Mouse (Mus musculus) megakaryocyte, embryonic 14.5 days (primary cell): ENCODE results near the gene Rbm20. TPM values are rescaled to one million over a fixed set of nuclear protein-coding genes. Genes with fewer than 3 reads are reported as not detected.

Experiments used
- H3K27me3 ChIP-seq: replicated peaks from 2 replicates; pipeline ENCODE3; 2012; ENCODE audit warnings: inconsistent platforms
- H3K36me3 ChIP-seq: replicated peaks from 2 replicates; pipeline ENCODE3; 2012; ENCODE audit warnings: low read length, inconsistent platforms, mixed read lengths
- H3K4me1 ChIP-seq: 2 replicates; pipeline ENCODE4 v1.6.1; 2012; ENCODE audit warnings: inconsistent platforms
- H3K4me3 ChIP-seq: replicated peaks from 2 replicates; pipeline ENCODE3; 2012; ENCODE audit warnings: moderate library complexity, mild to moderate bottlenecking, inconsistent platforms
- H3K9me3 ChIP-seq: 2 replicates; pipeline ENCODE4 v1.6.1; 2012; ENCODE audit warnings: inconsistent platforms
- FLI1 ChIP-seq: IDR thresholded peaks from 2 replicates; pipeline ENCODE4 v1.6.1; 2012; ENCODE audit warnings: low read length, inconsistent platforms, mixed read lengths
- GATA1 ChIP-seq: IDR thresholded peaks from 3 replicates; pipeline ENCODE4 v1.6.1; 2012; ENCODE audit warnings: mixed read lengths, low read length, inconsistent platforms, borderline replicate concordance
- polyA plus RNA-seq: library from polyadenylated mRNA; stranded (reverse); fragments of >175 nt; gene quantifications from 2 replicates; pipeline ENCODE4 v1.2.3, GENCODE M21; 2012; ENCODE audit warnings: low replicate concordance; ENCODE audit not compliant: insufficient read depth

Gene Rbm20
- polyA plus RNA-seq, 1 experiment, result not detected

DNA sequence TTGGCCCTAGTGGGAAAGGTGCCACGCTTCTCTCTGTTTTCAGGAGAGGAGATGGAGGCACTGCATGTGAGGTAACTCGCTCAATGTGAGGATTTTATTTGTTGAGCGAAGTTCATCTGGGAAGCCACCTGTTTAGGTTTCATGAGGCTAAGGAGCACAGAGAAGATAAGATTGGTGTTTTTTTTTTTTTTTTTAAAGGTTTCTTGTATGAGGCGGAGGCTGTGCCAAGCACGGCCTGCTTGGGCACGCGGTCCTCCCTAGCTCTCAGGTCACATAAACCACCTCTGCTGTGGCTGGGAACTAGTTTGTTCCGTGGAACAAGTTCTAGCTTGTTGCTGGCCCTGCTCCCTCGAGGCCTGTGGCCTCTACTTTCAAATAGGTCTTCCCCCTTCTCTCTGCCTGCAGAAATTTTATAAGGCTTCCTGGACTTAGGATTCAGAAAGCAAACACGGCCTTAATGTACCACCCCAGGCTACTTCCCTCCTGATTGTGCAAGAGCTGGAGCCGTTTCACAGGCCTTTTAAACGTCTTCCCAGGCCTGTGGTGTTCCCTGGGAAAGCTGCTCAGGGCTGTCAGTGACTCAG lies 217.5 kb downstream of the Rbm20 start:
- TF ChIP-seq FLI1, result no peak
- TF ChIP-seq GATA1, result no peak

GRCm38 (mm10) chr19:53898046-53898445 lies 220.9 kb downstream of the Rbm20 start:
- Histone ChIP-seq H3K27me3 (no peaks in the 10 kb centered on the region), H3K4me3 (no peak overlapping the region), H3K4me1 (peaks cover 50% of the 10 kb centered on the region), H3K9me3 (no peaks in the 10 kb centered on the region), H3K36me3 (no peaks in the 10 kb centered on the region)
- TF ChIP-seq FLI1 (no peak), GATA1 (no peak)

More for the DNA sequence above, 217.5 kb downstream of the Rbm20 start:
- Histone ChIP-seq H3K4me3 (no peak overlapping the region), H3K36me3 (no peaks in the 10 kb centered on the region), H3K4me1 (peaks cover 70% of the 10 kb centered on the region), H3K9me3 (no peaks in the 10 kb centered on the region), H3K27me3 (no peaks in the 10 kb centered on the region)

GRCm38 (mm10) chr19:53898498-53898897 lies 221.4 kb downstream of the Rbm20 start:
- Histone ChIP-seq H3K27me3 (no peaks in the 10 kb centered on the region), H3K9me3 (no peaks in the 10 kb centered on the region), H3K4me1 (peaks cover 46% of the 10 kb centered on the region), H3K4me3 (no peak overlapping the region), H3K36me3 (no peaks in the 10 kb centered on the region)
- TF ChIP-seq FLI1 (no peak), GATA1 (no peak)

GRCm38 (mm10) chr19:53898970-53899900 lies 222.1 kb downstream of the Rbm20 start:
- Histone ChIP-seq H3K27me3 (no peaks in the 10 kb centered on the region), H3K9me3 (no peaks in the 10 kb centered on the region), H3K36me3 (no peaks in the 10 kb centered on the region), H3K4me1 (peaks cover 38% of the 10 kb centered on the region), H3K4me3 (no peak overlapping the region)
- no peak for TF ChIP-seq GATA1
- no peak for TF ChIP-seq FLI1

GRCm38 (mm10) chr19:53899941-53900610 lies 223.0 kb downstream of the Rbm20 start:
- Histone ChIP-seq H3K27me3 (no peaks in the 10 kb centered on the region), H3K36me3 (no peaks in the 10 kb centered on the region), H3K4me1 (peaks cover 34% of the 10 kb centered on the region), H3K4me3 (no peak overlapping the region), H3K9me3 (no peaks in the 10 kb centered on the region)
- TF ChIP-seq FLI1, result no peak

GRCm38 (mm10) chr19:53901931-53902738 lies 225.0 kb downstream of the Rbm20 start:
- Histone ChIP-seq H3K36me3 (no peaks in the 10 kb centered on the region), H3K27me3 (no peaks in the 10 kb centered on the region), H3K9me3 (no peaks in the 10 kb centered on the region), H3K4me3 (peak overlapping the region; percentile 99), H3K4me1 (peaks cover 52% of the 10 kb centered on the region)
- TF ChIP-seq FLI1, result no peak
- no peak for TF ChIP-seq GATA1

DNA sequence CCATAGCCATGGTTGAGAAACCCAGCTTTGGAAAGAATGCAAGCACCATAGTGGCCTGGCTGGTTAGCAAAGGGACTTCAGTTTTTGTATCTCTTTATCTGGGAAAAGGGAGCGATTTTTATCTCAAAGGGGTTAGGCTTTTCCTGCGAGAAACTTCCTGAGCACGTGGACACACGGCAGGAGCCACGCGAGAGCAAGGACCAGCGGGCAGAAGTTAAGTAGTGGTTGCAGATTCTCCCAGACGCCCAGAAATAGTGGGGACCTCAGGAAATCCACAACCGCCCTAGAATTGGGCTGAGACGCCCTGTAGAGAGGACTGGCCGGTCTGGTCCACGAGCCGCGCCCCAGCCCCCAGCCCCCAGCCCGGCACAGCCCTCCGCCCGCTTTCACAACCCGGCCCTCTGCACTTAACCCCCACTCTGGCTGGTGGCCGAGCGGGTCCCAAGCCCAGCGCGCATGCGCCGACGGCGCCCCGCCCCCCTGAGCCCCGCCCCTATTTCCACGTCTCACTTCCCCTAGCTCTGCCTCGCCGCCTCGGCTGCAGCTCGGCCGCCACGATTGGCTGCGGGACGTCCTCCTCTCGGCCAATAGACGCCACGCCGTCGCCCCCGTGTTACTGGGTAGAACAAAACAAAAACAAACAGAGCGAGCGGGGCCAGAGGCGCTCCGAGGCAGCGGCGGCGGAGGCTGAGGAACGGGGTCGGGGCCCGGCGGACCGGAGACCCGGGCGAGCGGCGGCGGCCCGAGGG lies 225.8 kb downstream of the Rbm20 start:
- Histone ChIP-seq H3K4me1 (peaks cover 59% of the 10 kb centered on the region), H3K36me3 (no peaks in the 10 kb centered on the region), H3K9me3 (no peaks in the 10 kb centered on the region), H3K4me3 (peak overlapping the region; percentile 99), H3K27me3 (no peaks in the 10 kb centered on the region)
- TF ChIP-seq FLI1 (no peak), GATA1 (no peak)

DNA sequence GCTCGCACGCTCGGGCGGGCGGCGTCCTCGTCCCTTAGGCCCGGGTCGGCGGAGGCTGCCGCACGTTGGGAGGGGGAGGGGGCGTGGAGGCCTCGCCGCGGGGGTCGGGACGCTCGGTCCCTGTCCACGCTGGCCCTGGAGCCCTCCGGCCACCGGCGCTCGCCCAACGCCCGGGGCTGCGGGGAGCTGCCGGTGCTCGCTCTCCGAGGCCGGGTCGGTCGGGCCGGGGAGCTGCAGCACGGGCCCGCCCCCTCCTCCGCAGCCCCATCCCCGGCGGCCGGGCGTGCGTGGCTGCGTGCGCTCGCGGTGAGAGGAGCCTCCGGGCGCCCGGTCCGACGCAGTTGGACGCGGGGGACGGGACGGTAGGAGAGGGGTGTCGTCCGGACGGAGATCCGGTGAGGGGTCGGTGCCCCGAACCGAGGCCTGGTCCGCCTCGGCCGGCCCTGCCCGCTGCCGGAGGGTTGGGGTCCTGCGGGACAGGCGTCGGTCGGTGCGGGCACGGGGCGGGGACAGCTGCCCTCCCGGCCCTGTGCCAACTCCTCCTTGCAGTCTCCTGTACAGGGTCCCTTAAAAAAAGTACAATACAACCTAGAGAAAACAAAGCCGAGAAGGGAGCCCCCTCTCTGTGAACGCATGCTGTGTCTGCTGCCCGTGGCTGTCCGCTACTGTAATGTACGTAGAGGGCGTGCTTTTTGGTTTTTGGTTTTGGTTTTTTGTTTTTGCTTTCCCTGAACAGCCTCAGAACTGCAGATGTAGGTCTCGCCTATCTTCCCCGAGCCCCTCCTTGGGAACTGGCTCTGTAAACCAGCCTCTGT lies 226.6 kb downstream of the Rbm20 start:
- H3K4me1 ChIP-seq, result peaks cover 62% of the 10 kb centered on the region
- H3K36me3 ChIP-seq, result no peaks in the 10 kb centered on the region
- H3K9me3 ChIP-seq, result no peaks in the 10 kb centered on the region
- no peak for TF ChIP-seq FLI1
- no peak for TF ChIP-seq GATA1
- H3K4me3 ChIP-seq, result peak overlapping the region; percentile 99
- H3K27me3 ChIP-seq, result no peaks in the 10 kb centered on the region
